Mouse (Mus musculus): ENCODE measurements around the gene Gm20388. TPM values are rescaled to one million over a fixed set of nuclear protein-coding genes. Genes with fewer than 3 reads are reported as not detected.

Gene Gm20388
- polyA plus RNA-seq, 1 experiment from 2014 or later: not detected

GRCm38 (mm10) chr8:120777732-120778131, 867.1 kb downstream of the Gm20388 start:
- no peaks in the 10 kb centered on the region for H3K36me3 ChIP-seq (ENCODE audit: control insufficient read depth, insufficient read depth, low read length)
- 37% methylated on average over 13 of the region's 13 CpGs for WGBS
- H3K4me1 ChIP-seq (ENCODE audit: control insufficient read depth in 2 of 2, insufficient read depth in 2 of 2, low read length in 2 of 2): peaks cover 0 to 4% of the 10 kb centered on the region in 2 experiments; a peak in 2 of 4 replicates
- no peak overlapping the region for H3K4me3 ChIP-seq (ENCODE audit: control insufficient read depth in 1 of 2, insufficient read depth in 1 of 2, low read depth in 1 of 2, low read length in 2 of 2)
- ATAC-seq (ENCODE audit: insufficient number of reproducible peaks, insufficient read depth, low FRiP score, low read depth): no peak
- H3K27me3 ChIP-seq (ENCODE audit: control insufficient read depth, insufficient read depth, low read length): peaks cover 3% of the 10 kb centered on the region
- H3K4me2 ChIP-seq (ENCODE audit: low read length): no peak overlapping the region
- H3K9me3 ChIP-seq (ENCODE audit: control insufficient read depth, low read length): no peaks in the 10 kb centered on the region; the same call in 1 of the 2 replicates
- H3K27ac ChIP-seq (replicated peaks in 1 of 2; ENCODE audit: control insufficient read depth in 1 of 2, insufficient read depth in 1 of 2, low read depth in 2 of 2, low read length in 2 of 2): no peak overlapping the region
- H3K9ac ChIP-seq (ENCODE audit: low read length): no peak overlapping the region

GRCm38 (mm10) chr8:120779106-120779505, 868.5 kb downstream of the Gm20388 start:
- no peak overlapping the region for H3K4me3 ChIP-seq (ENCODE audit: control insufficient read depth in 1 of 2, insufficient read depth in 1 of 2, low read depth in 1 of 2, low read length in 2 of 2)
- peaks cover 3% of the 10 kb centered on the region for H3K27me3 ChIP-seq (ENCODE audit: control insufficient read depth, insufficient read depth, low read length)
- H3K9ac ChIP-seq (ENCODE audit: low read length): no peak overlapping the region
- no peak for ATAC-seq (ENCODE audit: insufficient number of reproducible peaks, insufficient read depth, low FRiP score, low read depth)
- H3K4me2 ChIP-seq (ENCODE audit: low read length): no peak overlapping the region
- no peaks in the 10 kb centered on the region; the same call in 1 of the 2 replicates for H3K9me3 ChIP-seq (ENCODE audit: control insufficient read depth, low read length)
- H3K27ac ChIP-seq (replicated peaks in 1 of 2; ENCODE audit: control insufficient read depth in 1 of 2, insufficient read depth in 1 of 2, low read depth in 2 of 2, low read length in 2 of 2): no peak overlapping the region
- no peaks in the 10 kb centered on the region for H3K36me3 ChIP-seq (ENCODE audit: control insufficient read depth, insufficient read depth, low read length)
- peaks cover 0 to 4% of the 10 kb centered on the region in 2 experiments; a peak in 2 of 4 replicates for H3K4me1 ChIP-seq (ENCODE audit: control insufficient read depth in 2 of 2, insufficient read depth in 2 of 2, low read length in 2 of 2)
- 91% methylated on average over 7 of the region's 7 CpGs for WGBS

- no peak overlapping the region for H3K9ac ChIP-seq (ENCODE audit: low read length)
- H3K4me1 ChIP-seq (ENCODE audit: control insufficient read depth in 2 of 2, insufficient read depth in 2 of 2, low read length in 2 of 2): peaks cover 0 to under 1% of the 10 kb centered on the region in 2 experiments; a peak in 1 of 4 replicates
- no peaks in the 10 kb centered on the region for H3K36me3 ChIP-seq (ENCODE audit: control insufficient read depth, insufficient read depth, low read length)
- WGBS: 80% methylated on average over 4 of the region's 4 CpGs
- no peaks in the 10 kb centered on the region; the same call in 1 of the 2 replicates for H3K9me3 ChIP-seq (ENCODE audit: control insufficient read depth, low read length)
- H3K27me3 ChIP-seq (ENCODE audit: control insufficient read depth, insufficient read depth, low read length): no peaks in the 10 kb centered on the region
- H3K27ac ChIP-seq (replicated peaks in 1 of 2; ENCODE audit: control insufficient read depth in 1 of 2, insufficient read depth in 1 of 2, low read depth in 2 of 2, low read length in 2 of 2): no peak overlapping the region
- no peak overlapping the region for H3K4me2 ChIP-seq (ENCODE audit: low read length)
- H3K4me3 ChIP-seq (ENCODE audit: control insufficient read depth in 1 of 2, insufficient read depth in 1 of 2, low read depth in 1 of 2, low read length in 2 of 2): no peak overlapping the region
- no peak for ATAC-seq (ENCODE audit: insufficient number of reproducible peaks, insufficient read depth, low FRiP score, low read depth)
Measured at GRCm38 (mm10) chr8:120783781-120784180, 873.1 kb downstream of the Gm20388 start.

GRCm38 (mm10) chr8:120786753-120787152, 876.1 kb downstream of the Gm20388 start:
- H3K36me3 ChIP-seq (ENCODE audit: control insufficient read depth, insufficient read depth, low read length): no peaks in the 10 kb centered on the region

GRCm38 (mm10) chr8:120787631-120788030, 877.0 kb downstream of the Gm20388 start:
- Histone ChIP-seq H3K9me3 (ENCODE audit: control insufficient read depth, low read length) (no peaks in the 10 kb centered on the region), H3K4me1 (ENCODE audit: control insufficient read depth in 2 of 2, insufficient read depth in 2 of 2, low read length in 2 of 2) (peaks cover 5 to 9% of the 10 kb centered on the region in 2 experiments; a peak in 3 of 4 replicates), H3K36me3 (ENCODE audit: control insufficient read depth, insufficient read depth, low read length) (no peaks in the 10 kb centered on the region), H3K4me2 (ENCODE audit: low read length) (no peak overlapping the region), H3K9ac (ENCODE audit: low read length) (no peak overlapping the region), H3K27ac (replicated peaks in 1 of 2; ENCODE audit: control insufficient read depth in 1 of 2, insufficient read depth in 1 of 2, low read depth in 2 of 2, low read length in 2 of 2) (no peak overlapping the region), H3K27me3 (ENCODE audit: control insufficient read depth, insufficient read depth, low read length) (no peaks in the 10 kb centered on the region), H3K4me3 (ENCODE audit: control insufficient read depth in 1 of 2, insufficient read depth in 1 of 2, low read depth in 1 of 2, low read length in 2 of 2) (no peak overlapping the region)
- WGBS: 38% methylated on average over 5 of the region's 5 CpGs
- no peak for ATAC-seq (ENCODE audit: insufficient number of reproducible peaks, insufficient read depth, low FRiP score, low read depth)

More at GRCm38 (mm10) chr8:120786753-120787152, 876.1 kb downstream of the Gm20388 start:
- ATAC-seq (ENCODE audit: insufficient number of reproducible peaks, insufficient read depth, low FRiP score, low read depth): no peak
- H3K27ac ChIP-seq (replicated peaks in 1 of 2; ENCODE audit: control insufficient read depth in 1 of 2, insufficient read depth in 1 of 2, low read depth in 2 of 2, low read length in 2 of 2): no peak overlapping the region
- no peak overlapping the region for H3K4me2 ChIP-seq (ENCODE audit: low read length)
- H3K4me1 ChIP-seq (ENCODE audit: control insufficient read depth in 2 of 2, insufficient read depth in 2 of 2, low read length in 2 of 2): peaks cover 5 to 9% of the 10 kb centered on the region in 2 experiments; a peak in 3 of 4 replicates
- no peak overlapping the region for H3K4me3 ChIP-seq (ENCODE audit: control insufficient read depth in 1 of 2, insufficient read depth in 1 of 2, low read depth in 1 of 2, low read length in 2 of 2)
- no peak overlapping the region for H3K9ac ChIP-seq (ENCODE audit: low read length)
- WGBS: 43% methylated on average over 4 of the region's 4 CpGs
- H3K9me3 ChIP-seq (ENCODE audit: control insufficient read depth, low read length): no peaks in the 10 kb centered on the region
- H3K27me3 ChIP-seq (ENCODE audit: control insufficient read depth, insufficient read depth, low read length): no peaks in the 10 kb centered on the region

GRCm38 (mm10) chr8:120792710-120793109, 882.1 kb downstream of the Gm20388 start:
- Histone ChIP-seq H3K9ac (ENCODE audit: low read length) (no peak overlapping the region), H3K4me3 (ENCODE audit: control insufficient read depth in 1 of 2, insufficient read depth in 1 of 2, low read depth in 1 of 2, low read length in 2 of 2) (no peak overlapping the region), H3K4me2 (ENCODE audit: low read length) (no peak overlapping the region), H3K4me1 (ENCODE audit: control insufficient read depth in 2 of 2, insufficient read depth in 2 of 2, low read length in 2 of 2) (peaks cover 5 to 9% of the 10 kb centered on the region in 2 experiments; a peak in 3 of 4 replicates), H3K27ac (replicated peaks in 1 of 2; ENCODE audit: control insufficient read depth in 1 of 2, insufficient read depth in 1 of 2, low read depth in 2 of 2, low read length in 2 of 2) (no peak overlapping the region), H3K9me3 (ENCODE audit: control insufficient read depth, low read length) (no peaks in the 10 kb centered on the region), H3K36me3 (ENCODE audit: control insufficient read depth, insufficient read depth, low read length) (no peaks in the 10 kb centered on the region), H3K27me3 (ENCODE audit: control insufficient read depth, insufficient read depth, low read length) (no peaks in the 10 kb centered on the region; the same call in 1 of the 2 replicates)
- no peak for ATAC-seq (ENCODE audit: insufficient number of reproducible peaks, insufficient read depth, low FRiP score, low read depth)
- 84% methylated on average over 15 of the region's 15 CpGs for WGBS

- ATAC-seq (ENCODE audit: insufficient number of reproducible peaks, insufficient read depth, low FRiP score, low read depth): no peak
- WGBS: 46% methylated on average over 9 of the region's 9 CpGs
- peaks cover 14% of the 10 kb centered on the region for H3K27me3 ChIP-seq (ENCODE audit: control insufficient read depth, insufficient read depth, low read length)
Measured at GRCm38 (mm10) chr8:120795944-120796635, 885.4 kb downstream of the Gm20388 start.

More at GRCm38 (mm10) chr8:120795944-120796635, 885.4 kb downstream of the Gm20388 start:
- H3K9ac ChIP-seq (ENCODE audit: low read length): no peak overlapping the region
- H3K36me3 ChIP-seq (ENCODE audit: control insufficient read depth, insufficient read depth, low read length): no peaks in the 10 kb centered on the region
- H3K4me2 ChIP-seq (ENCODE audit: low read length): no peak overlapping the region
- H3K4me3 ChIP-seq (ENCODE audit: control insufficient read depth in 1 of 2, insufficient read depth in 1 of 2, low read depth in 1 of 2, low read length in 2 of 2): no peak overlapping the region
- H3K27ac ChIP-seq (replicated peaks in 1 of 2; ENCODE audit: control insufficient read depth in 1 of 2, insufficient read depth in 1 of 2, low read depth in 2 of 2, low read length in 2 of 2): no peak overlapping the region
- no peaks in the 10 kb centered on the region for H3K4me1 ChIP-seq (ENCODE audit: control insufficient read depth in 2 of 2, insufficient read depth in 2 of 2, low read length in 2 of 2)
- no peaks in the 10 kb centered on the region for H3K9me3 ChIP-seq (ENCODE audit: control insufficient read depth, low read length)

Measured in heart, embryonic 14.5 days (tissue).